Mouse (Mus musculus) forebrain, embryonic 15.5 days (tissue): ENCODE measurements around the gene Itpr3. TPM values are rescaled to one million over a fixed set of nuclear protein-coding genes. Genes with fewer than 3 reads are reported as not detected.

Experiments used
- ATAC-seq: fragments of 200-750 bp; cut with Nextera tagmentation; replicated peaks from 2 replicates; pipeline ENCODE4 v1.8.0; 2017; ENCODE audit warnings: mild to moderate bottlenecking, moderate TSS enrichment, moderate library complexity
- H3K27ac ChIP-seq: fragments of 300-500 bp; sonication (generic); replicated peaks from 2 replicates; pipeline ENCODE4 v1.5.1; 2015; ENCODE audit warnings: mild to moderate bottlenecking, inconsistent platforms
- H3K27me3 ChIP-seq: fragments of 300-500 bp; sonication (generic); 2 replicates; pipeline ENCODE4 v1.6.1; 2015; ENCODE audit warnings: inconsistent platforms
- H3K36me3 ChIP-seq: fragments of 300-500 bp; sonication (generic); 2 replicates; pipeline ENCODE4 v1.6.1; 2015; ENCODE audit warnings: mild to moderate bottlenecking, inconsistent platforms
- H3K4me1 ChIP-seq: fragments of 300-500 bp; sonication (generic); 2 replicates; pipeline ENCODE4 v1.6.1; 2015; ENCODE audit warnings: inconsistent platforms
- H3K4me2 ChIP-seq: fragments of 300-500 bp; sonication (generic); replicated peaks from 2 replicates; pipeline ENCODE4 v1.6.1; 2015; ENCODE audit warnings: mild to moderate bottlenecking, inconsistent platforms
- H3K4me3 ChIP-seq: fragments of 300-500 bp; sonication (generic); 2 replicates; pipeline ENCODE4 v1.5.1; 2015; ENCODE audit warnings: mild to moderate bottlenecking, inconsistent platforms
- H3K9ac ChIP-seq: fragments of 300-500 bp; sonication (generic); replicated peaks from 2 replicates; pipeline ENCODE4 v1.6.1; 2015; ENCODE audit warnings: mild to moderate bottlenecking, inconsistent platforms
- H3K9me3 ChIP-seq: fragments of 300-500 bp; sonication (generic); 2 replicates; pipeline ENCODE4 v1.6.1; 2016; ENCODE audit warnings: inconsistent platforms
- WGBS: fragments of 180-500 bp; shearing (Covaris S2); methylation state at CpG from one replicate; pipeline ENCODE4 v1.1.7; 2015; ENCODE audit warnings: mixed read lengths; 5-methylcytosine and 5-hydroxymethylcytosine counted together
- polyA plus RNA-seq: library from polyadenylated mRNA; unstranded; fragments of >200 nt; fragmentation: Nextera tagmentation; extraction: Ambion mirVana; gene quantifications from 2 replicates; pipeline ENCODE4 v1.2.1, GENCODE M21; 2015

Gene Itpr3
- polyA plus RNA-seq, 1 experiment from 2014 or later = 0.43 TPM

DNA sequence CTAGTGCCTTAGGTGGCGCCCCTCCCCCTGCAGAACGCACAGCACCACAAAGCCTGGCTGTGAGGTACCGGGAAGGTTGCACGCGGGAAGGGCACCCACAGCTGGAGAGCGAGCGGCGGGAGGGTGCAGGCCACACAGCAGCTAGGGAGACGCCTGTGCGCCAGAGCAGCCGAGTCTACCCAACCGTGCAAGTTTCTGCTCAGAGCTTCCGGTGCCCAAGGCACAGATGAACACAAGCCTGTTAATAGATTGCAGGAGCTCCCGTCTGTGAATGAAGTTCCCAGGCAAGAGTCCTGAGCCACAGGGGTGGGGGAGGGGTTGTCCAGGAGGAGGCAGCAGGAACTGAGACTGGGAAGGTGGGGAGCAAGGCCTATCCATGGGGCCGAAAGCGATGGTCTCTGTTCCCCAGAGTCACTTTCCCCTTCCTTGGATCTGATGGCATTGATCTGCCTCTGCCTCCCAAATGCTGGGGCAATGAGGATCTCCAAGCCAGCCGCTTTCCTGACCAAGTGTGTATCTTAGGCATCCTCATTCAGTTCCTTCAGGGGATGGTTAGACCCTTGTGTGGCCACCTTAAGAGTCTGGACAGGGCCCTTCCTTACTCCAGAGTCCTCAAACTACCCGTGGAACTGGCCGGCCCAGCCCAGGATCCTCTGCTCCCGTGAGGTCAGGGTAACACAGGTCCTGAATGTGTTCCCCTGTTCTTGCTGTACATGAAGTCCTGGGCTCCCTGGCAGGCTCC lies 16.6 kb upstream of the Itpr3 start:
- H3K36me3 ChIP-seq = no peaks in the 10 kb centered on the region
- no peaks in the 10 kb centered on the region for H3K27me3 ChIP-seq
- no peaks in the 10 kb centered on the region for H3K9me3 ChIP-seq
- no peak for ATAC-seq
- no peak overlapping the region for H3K27ac ChIP-seq
- H3K4me3 ChIP-seq = no peak overlapping the region
- H3K4me1 ChIP-seq = peaks cover 17% of the 10 kb centered on the region
- WGBS = 15% methylated on average over 20 of the region's 20 CpGs
- H3K4me2 ChIP-seq = peak overlapping the region; percentile 32
- H3K9ac ChIP-seq = 0 out of 2 replicates have a peak overlapping the region, but pooled peaks have one; percentile 22

DNA sequence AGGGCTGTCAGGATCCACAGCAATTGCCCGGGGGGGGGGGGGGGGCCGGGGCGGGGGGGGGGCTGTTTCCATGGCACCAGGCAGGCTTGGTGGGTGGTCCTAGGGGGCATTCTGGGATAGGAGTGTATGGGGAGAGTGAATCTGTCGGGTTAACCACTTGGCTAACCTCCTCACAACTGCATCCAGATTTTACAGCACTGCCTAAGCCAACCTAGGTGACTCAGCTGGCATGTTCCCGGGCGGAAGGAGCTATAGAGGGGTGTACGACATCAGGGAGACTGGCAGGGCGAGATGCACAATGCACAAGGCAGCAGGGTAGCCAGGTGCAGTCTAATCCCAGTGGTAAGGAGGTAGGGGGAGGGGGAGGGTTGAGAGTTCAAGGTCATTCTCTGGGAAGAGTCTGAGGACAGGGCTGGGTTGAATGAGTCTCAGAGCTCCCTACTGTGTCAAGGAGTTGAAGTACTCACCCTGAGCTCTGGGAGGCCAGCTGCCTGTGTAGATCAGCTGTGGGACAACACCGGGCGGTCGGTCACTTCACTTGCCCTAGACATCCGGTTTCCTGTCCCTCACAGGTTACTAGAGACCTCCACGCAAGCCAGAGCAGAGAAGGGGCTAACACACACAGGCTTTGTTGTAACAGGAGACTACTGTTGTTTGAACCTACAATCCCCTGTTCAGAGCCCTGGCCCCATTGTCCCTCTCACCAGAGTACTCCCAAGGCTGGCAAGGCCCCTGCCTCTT lies 15.9 kb upstream of the Itpr3 start:
- no peak for ATAC-seq
- no peak overlapping the region for H3K4me2 ChIP-seq
- H3K36me3 ChIP-seq = no peaks in the 10 kb centered on the region
- no peak overlapping the region for H3K27ac ChIP-seq
- H3K4me1 ChIP-seq = peaks cover 17% of the 10 kb centered on the region
- no peaks in the 10 kb centered on the region for H3K27me3 ChIP-seq
- no peak overlapping the region for H3K9ac ChIP-seq
- no peak overlapping the region for H3K4me3 ChIP-seq
- 44% methylated on average over 13 of the region's 13 CpGs for WGBS
- no peaks in the 10 kb centered on the region for H3K9me3 ChIP-seq

DNA sequence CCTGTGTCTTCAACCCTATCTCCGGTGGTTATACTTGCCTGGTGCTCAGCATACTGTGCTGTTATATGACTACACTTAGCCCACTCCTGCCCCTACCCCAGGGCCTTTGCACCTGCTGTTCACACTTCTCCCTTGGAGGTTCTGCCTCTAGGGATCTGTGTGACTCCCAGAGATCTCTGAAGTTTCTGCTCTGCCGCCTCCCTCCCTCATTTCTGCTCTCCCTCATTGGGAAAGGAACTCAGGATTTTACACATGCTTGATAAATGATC lies 15.4 kb upstream of the Itpr3 start:
- Histone ChIP-seq H3K27ac (no peak overlapping the region), H3K4me3 (no peak overlapping the region), H3K9ac (no peak overlapping the region), H3K27me3 (no peaks in the 10 kb centered on the region), H3K36me3 (no peaks in the 10 kb centered on the region), H3K9me3 (no peaks in the 10 kb centered on the region), H3K4me2 (no peak overlapping the region), H3K4me1 (peaks cover 17% of the 10 kb centered on the region)
- no peak for ATAC-seq
- 93% methylated on average over 2 of the region's 2 CpGs for WGBS

DNA sequence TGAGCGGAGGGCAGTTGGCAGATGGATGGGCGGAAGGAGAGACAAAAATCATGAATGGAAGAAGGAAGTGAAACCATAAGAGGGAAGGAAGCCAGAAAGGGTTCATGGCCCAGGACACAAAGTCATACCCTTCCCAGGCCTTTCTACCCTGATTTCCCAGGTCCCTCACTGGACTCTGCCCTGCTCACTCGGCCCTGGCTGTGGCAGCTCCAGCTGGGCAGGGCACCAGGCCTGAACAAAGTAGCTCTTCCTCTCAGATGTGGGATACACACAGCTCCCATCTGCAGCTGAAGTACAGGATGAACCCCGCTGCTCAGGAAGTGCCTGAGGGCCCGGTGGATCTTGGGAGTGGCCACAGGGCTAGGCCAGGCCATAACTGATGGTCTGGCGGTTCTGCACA lies 14.3 kb upstream of the Itpr3 start:
- H3K4me1 ChIP-seq = peaks cover 17% of the 10 kb centered on the region
- H3K4me3 ChIP-seq = no peak overlapping the region
- H3K27me3 ChIP-seq = no peaks in the 10 kb centered on the region
- no peak overlapping the region for H3K9ac ChIP-seq
- no peaks in the 10 kb centered on the region for H3K36me3 ChIP-seq
- no peak overlapping the region for H3K27ac ChIP-seq
- WGBS = 74% methylated on average over 6 of the region's 6 CpGs
- no peak for ATAC-seq
- H3K9me3 ChIP-seq = no peaks in the 10 kb centered on the region
- H3K4me2 ChIP-seq = no peak overlapping the region

DNA sequence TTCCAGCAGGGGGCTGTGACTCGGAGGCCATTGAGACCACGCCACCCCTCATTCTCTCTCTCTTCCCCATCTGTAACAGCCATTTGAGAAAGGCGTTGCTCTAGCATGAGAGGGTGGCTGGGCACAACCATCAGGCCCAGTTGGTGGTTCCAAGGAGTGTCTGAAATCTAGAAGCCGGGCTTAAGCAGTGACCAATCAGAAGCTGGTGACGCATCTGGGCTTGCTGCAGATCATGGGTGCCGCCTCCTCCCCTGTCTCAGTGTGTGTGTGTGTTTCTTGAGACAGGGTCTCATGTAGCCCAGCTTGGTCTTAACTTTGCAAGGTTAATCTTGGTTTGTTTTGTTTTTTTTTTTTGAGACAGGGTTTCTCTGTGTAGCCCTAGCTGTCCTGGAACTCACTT lies 11.9 kb upstream of the Itpr3 start:
- WGBS = 92% methylated on average over 6 of the region's 6 CpGs
- Histone ChIP-seq H3K4me2 (no peak overlapping the region), H3K4me3 (no peak overlapping the region), H3K36me3 (no peaks in the 10 kb centered on the region), H3K9me3 (no peaks in the 10 kb centered on the region), H3K9ac (no peak overlapping the region), H3K27ac (no peak overlapping the region), H3K27me3 (no peaks in the 10 kb centered on the region), H3K4me1 (peaks cover 5% of the 10 kb centered on the region)
- no peak for ATAC-seq

DNA sequence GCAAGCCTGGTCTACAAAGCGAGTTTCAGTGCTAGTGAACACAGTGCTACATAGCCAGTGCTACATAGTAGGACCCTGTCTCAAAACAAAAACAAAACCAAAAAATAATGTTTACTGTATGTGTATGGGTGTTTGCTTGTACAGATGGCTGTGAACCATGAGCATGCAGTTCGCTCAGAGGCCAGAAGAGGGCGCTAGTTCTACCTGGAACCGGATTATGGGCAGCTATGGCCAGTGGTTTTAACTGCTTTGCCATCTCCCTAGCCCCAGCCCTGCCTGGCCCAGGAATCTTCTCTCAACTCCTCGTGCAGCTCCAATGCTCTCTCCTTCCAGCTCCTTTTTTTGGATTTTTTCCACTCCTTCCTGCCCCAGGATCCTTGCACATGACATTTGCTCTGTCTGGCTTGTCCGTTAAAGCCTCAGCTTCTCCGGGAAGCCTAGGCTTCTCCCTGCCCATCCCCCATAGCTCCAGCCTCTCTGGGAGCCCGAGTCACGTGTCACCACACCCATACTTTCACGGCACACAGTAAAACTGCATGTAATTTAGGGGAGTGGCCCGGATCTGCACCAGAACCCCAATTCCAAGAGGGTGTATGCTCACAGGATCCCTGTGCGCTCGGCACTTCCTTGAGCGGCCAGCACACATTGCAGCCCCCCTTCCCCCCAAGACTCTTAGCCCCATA lies 9.2 kb upstream of the Itpr3 start:
- no peak for ATAC-seq
- Histone ChIP-seq H3K4me1 (no peaks in the 10 kb centered on the region), H3K27me3 (no peaks in the 10 kb centered on the region), H3K27ac (no peak overlapping the region), H3K4me2 (no peak overlapping the region), H3K9ac (no peak overlapping the region), H3K9me3 (no peaks in the 10 kb centered on the region), H3K36me3 (no peaks in the 10 kb centered on the region), H3K4me3 (no peak overlapping the region)
- WGBS = 80% methylated on average over 14 of the region's 14 CpGs

DNA sequence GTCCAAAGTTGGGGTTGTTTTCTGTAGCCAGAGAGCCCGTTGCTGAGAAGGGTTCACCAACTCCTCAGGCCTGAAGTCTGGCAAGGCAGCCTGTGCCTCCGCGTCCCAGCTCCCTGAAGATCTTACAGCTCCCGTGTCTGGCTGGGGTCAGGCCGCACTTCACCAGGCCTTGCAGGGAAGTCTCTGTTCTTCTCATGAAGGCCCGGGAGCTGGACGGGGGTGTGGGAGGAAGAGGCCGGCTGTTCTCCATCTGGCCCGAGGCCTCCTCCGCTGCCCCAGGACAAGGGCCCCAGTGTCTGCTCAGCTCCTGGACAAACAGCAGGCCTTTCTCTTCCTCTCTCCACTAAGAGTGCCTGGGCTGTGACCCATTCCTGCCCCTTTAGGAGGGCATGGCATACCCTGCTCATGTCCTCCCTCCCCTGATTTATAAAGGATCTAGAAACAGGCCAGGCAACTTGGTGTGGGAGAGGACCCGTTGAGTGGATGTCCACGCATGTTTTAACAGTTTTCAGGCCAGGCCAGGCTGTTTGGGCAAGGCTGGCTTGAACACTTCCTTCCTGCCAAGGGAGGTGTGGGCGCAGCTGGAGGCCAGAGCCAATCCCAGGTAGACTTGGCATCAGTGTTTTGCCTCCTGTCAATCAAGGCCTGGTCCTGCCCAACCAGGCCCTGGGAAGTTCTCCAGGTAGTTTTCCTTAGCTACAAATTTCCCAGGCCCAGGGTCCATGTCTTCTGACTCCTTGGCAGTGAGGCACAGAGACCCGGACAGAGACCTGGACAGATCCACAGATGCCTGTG lies 8.5 kb upstream of the Itpr3 start:
- Histone ChIP-seq H3K9ac (no peak overlapping the region), H3K4me3 (no peak overlapping the region), H3K36me3 (no peaks in the 10 kb centered on the region), H3K4me1 (no peaks in the 10 kb centered on the region), H3K27ac (no peak overlapping the region), H3K4me2 (no peak overlapping the region), H3K27me3 (no peaks in the 10 kb centered on the region), H3K9me3 (no peaks in the 10 kb centered on the region)
- WGBS = 80% methylated on average over 14 of the region's 14 CpGs
- ATAC-seq = no peak

DNA sequence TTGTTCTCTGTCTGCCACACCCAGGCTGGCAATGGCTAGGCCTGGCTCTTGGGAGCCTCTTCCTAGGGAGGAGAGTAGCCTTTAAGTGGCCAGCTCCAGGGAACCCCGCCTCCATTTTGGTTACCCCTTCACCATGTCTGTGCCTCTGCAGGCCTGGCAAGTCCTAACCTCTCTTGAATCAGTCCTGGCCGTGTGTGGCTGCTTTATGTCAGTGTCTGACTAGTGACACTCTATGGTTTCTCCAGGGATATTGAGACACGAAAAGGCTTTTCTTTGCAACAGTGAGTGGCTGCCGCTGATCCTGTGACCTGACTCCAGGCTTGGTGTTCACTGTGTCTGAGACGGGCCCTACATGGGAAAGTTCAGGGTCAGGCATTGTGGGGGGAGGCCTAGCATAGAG lies 6.3 kb upstream of the Itpr3 start:
- 64% methylated on average over 5 of the region's 5 CpGs for WGBS
- no peak for ATAC-seq
- H3K27me3 ChIP-seq = peaks cover 6% of the 10 kb centered on the region
- no peak overlapping the region for H3K27ac ChIP-seq
- no peaks in the 10 kb centered on the region for H3K4me1 ChIP-seq
- no peaks in the 10 kb centered on the region for H3K36me3 ChIP-seq
- no peak overlapping the region for H3K9ac ChIP-seq
- H3K4me3 ChIP-seq = no peak overlapping the region
- no peaks in the 10 kb centered on the region for H3K9me3 ChIP-seq
- no peak overlapping the region for H3K4me2 ChIP-seq

DNA sequence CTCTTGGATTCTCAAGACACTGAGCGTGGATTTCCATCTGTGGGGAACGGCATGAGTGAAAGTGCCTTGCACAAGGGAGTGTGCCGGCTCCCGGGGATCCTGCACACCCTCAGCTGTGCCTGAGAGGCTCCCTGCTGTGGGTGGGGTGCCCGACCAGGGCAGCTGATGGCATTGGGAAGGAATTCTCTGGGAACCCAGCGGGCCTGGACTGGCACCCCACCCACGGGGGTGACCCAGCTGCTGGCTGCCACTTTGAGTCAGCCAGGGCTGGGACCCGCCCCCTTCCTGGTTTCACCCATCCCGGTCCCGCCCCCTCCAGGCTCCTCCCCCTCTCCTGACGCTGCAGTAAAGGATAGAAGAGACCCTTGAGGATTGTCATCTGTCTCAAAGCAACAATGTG lies 5.6 kb upstream of the Itpr3 start:
- no peaks in the 10 kb centered on the region for H3K9me3 ChIP-seq
- 42% methylated on average over 11 of the region's 11 CpGs for WGBS
- H3K4me3 ChIP-seq = no peak overlapping the region
- ATAC-seq = no peak
- no peak overlapping the region for H3K4me2 ChIP-seq
- H3K27ac ChIP-seq = no peak overlapping the region
- H3K36me3 ChIP-seq = no peaks in the 10 kb centered on the region
- no peak overlapping the region for H3K9ac ChIP-seq
- H3K4me1 ChIP-seq = peaks cover 3% of the 10 kb centered on the region; the same call in 1 of the 2 replicates
- peaks cover 13% of the 10 kb centered on the region for H3K27me3 ChIP-seq

DNA sequence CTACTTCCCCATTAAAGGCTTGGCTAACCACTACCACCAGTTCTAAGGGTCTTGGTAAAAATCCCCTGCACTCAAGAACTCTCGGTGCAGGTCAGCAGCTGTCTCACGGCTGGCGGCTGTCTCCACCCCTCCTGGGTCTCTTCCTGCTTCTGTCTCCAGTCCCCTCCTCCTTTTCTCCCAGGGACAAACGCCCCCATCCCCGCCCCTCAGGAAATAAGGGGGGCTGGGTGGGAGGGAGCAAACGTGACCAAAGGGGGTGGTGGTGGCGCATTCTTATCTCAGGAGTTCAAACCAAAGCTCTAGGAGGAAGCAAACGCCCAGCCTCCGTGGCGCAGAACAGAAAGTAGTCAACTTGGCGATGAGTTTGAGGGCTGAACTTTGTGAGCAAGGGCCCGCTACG lies 934 bp upstream of the Itpr3 start:
- 1% methylated on average over 13 of the region's 13 CpGs for WGBS
- no peak overlapping the region for H3K9ac ChIP-seq
- H3K27me3 ChIP-seq = peaks cover 49% of the 10 kb centered on the region
- H3K4me1 ChIP-seq = peaks cover 17% of the 10 kb centered on the region
- H3K4me3 ChIP-seq = no peak overlapping the region
- no peaks in the 10 kb centered on the region for H3K36me3 ChIP-seq
- no peaks in the 10 kb centered on the region for H3K9me3 ChIP-seq
- ATAC-seq = no peak
- H3K27ac ChIP-seq = peak overlapping the region; percentile 14; the same call in 1 of the 2 replicates
- H3K4me2 ChIP-seq = peak overlapping the region; percentile 75

DNA sequence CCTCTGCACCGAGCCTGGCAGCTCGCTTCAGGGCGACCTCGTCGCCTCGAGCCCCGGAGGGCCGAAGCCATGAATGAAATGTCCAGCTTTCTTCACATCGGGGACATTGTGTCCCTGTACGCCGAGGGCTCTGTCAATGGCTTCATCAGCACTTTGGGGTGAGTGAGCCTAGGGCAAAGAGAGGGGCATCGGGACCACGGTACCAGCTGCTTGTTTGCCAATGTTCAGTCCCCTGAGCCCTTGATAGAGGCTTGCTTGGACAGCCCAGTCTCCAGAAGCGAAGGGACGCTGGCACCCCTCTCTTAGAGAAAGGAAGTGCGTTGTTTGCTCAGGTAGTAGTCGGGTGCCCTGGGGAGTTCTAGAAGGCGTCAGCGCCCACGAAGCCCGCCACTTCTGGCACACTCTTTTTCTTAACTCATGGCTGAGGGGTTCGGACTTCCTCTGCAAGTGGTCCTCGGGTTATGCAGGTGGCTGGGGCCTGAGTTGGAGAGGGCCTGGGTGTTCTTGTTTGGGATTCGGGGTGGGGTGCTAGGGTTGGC lies 482 bp downstream of the Itpr3 start:
- Histone ChIP-seq H3K4me3 (peak overlapping the region; percentile 45), H3K36me3 (no peaks in the 10 kb centered on the region), H3K4me2 (peak overlapping the region; percentile 75), H3K27me3 (peaks cover 49% of the 10 kb centered on the region), H3K27ac (no peak overlapping the region), H3K9me3 (no peaks in the 10 kb centered on the region), H3K4me1 (peaks cover 17% of the 10 kb centered on the region), H3K9ac (peak overlapping the region; percentile 22)
- under 1% methylated on average over 24 of the region's 24 CpGs for WGBS
- ATAC-seq = no peak

DNA sequence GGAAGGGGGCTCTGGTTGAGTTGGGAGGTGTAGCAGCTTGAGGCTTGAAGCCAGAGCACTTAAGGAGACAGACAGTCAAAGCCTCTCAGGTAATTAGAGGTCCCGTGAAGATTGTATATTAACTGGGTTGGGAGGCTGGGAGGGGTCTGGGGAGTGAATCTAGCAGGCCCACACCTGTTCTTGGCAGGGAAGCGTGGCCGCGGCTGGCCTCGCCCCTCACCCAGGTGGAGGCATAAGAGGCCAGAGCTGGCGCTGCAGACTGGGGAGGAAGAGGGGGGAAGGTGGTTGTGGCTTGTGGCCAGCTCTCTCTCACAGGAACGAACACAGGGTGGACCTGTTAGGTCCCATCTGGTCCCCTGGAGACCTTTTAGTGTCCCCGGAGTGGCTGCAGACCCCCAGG lies 3.6 kb downstream of the Itpr3 start:
- no peak for ATAC-seq
- no peaks in the 10 kb centered on the region for H3K9me3 ChIP-seq
- H3K4me3 ChIP-seq = no peak overlapping the region
- H3K27me3 ChIP-seq = peaks cover 44% of the 10 kb centered on the region
- no peak overlapping the region for H3K9ac ChIP-seq
- no peak overlapping the region for H3K4me2 ChIP-seq
- peaks cover 17% of the 10 kb centered on the region for H3K4me1 ChIP-seq
- no peaks in the 10 kb centered on the region for H3K36me3 ChIP-seq
- no peak overlapping the region for H3K27ac ChIP-seq
- 78% methylated on average over 8 of the region's 8 CpGs for WGBS
